Mouse (Mus musculus) hindbrain, embryonic 16.5 days (tissue): ENCODE data around the gene Adamtsl4. TPM values are rescaled to one million over a fixed set of nuclear protein-coding genes. Genes with fewer than 3 reads are reported as not detected.

ENCODE experiments used
- ATAC-seq: fragments of 200-750 bp; cut with Nextera tagmentation; 2 replicates; pipeline ENCODE4 v1.8.0; 2017; ENCODE audit warnings: moderate TSS enrichment, moderate library complexity
- H3K27ac ChIP-seq: fragments of 300-500 bp; sonication (generic); 2 replicates; pipeline ENCODE4 v1.5.1; 2014; ENCODE audit warnings: low read depth, mild to moderate bottlenecking, control low read depth, low read length, moderate library complexity
- H3K27me3 ChIP-seq: fragments of 300-500 bp; sonication (generic); replicated peaks from 2 replicates; pipeline ENCODE4 v1.6.1; 2014; ENCODE audit warnings: low read length; ENCODE audit not compliant: control insufficient read depth, insufficient read depth
- H3K36me3 ChIP-seq: fragments of 300-500 bp; sonication (generic); 2 replicates; pipeline ENCODE4 v1.6.1; 2014; ENCODE audit warnings: mild to moderate bottlenecking, low read length, moderate library complexity, mixed read lengths; ENCODE audit not compliant: control insufficient read depth, insufficient read depth
- H3K4me1 ChIP-seq: fragments of 300-500 bp; sonication (generic); 2 replicates; pipeline ENCODE4 v1.6.1; 2014; ENCODE audit warnings: low read depth, low read length; ENCODE audit not compliant: control insufficient read depth, insufficient read depth
- H3K4me2 ChIP-seq: fragments of 300-500 bp; sonication (generic); 2 replicates; pipeline ENCODE4 v1.6.1; 2014; ENCODE audit warnings: mild to moderate bottlenecking, low read length, control low read depth, moderate library complexity
- H3K4me3 ChIP-seq: fragments of 300-500 bp; sonication (generic); 2 replicates; pipeline ENCODE4 v1.5.1; 2014; ENCODE audit warnings: mild to moderate bottlenecking, low read length, control low read depth, moderate library complexity
- H3K9ac ChIP-seq: fragments of 300-500 bp; sonication (generic); 2 replicates; pipeline ENCODE4 v1.6.1; 2014; ENCODE audit warnings: low read depth, mild to moderate bottlenecking, control low read depth, low read length, moderate library complexity
- H3K9me3 ChIP-seq: fragments of 300-500 bp; sonication (generic); 2 replicates; pipeline ENCODE4 v1.6.1; 2014; ENCODE audit warnings: mild to moderate bottlenecking, low read length, moderate library complexity; ENCODE audit not compliant: control insufficient read depth
- WGBS: fragments of 180-500 bp; shearing (Covaris S2); extraction: QIAGEN DNeasy Blood & Tissue Kit; methylation state at CpG from one replicate; pipeline ENCODE4 v1.1.7; 2014; 5-methylcytosine and 5-hydroxymethylcytosine counted together
- polyA plus RNA-seq: library from polyadenylated mRNA; unstranded; fragments of >200 nt; fragmentation: Nextera tagmentation; extraction: Ambion mirVana; gene quantifications from 2 replicates; pipeline ENCODE4 v1.2.1, GENCODE M21; 2015

Gene Adamtsl4
- polyA plus RNA-seq, 1 experiment from 2014 or later: 1.4 TPM

GRCm38 (mm10) chr3:95653473-95654034, 34.2 kb downstream of the Adamtsl4 start:
- WGBS: 20% methylated on average over 11 of the region's 11 CpGs
- Histone ChIP-seq H3K36me3 (no peaks in the 10 kb centered on the region), H3K9ac (no peak overlapping the region), H3K9me3 (no peaks in the 10 kb centered on the region), H3K4me3 (no peak overlapping the region), H3K4me1 (peaks cover 3% of the 10 kb centered on the region; the same call in 1 of the 2 replicates), H3K27ac (no peak overlapping the region), H3K27me3 (no peaks in the 10 kb centered on the region), H3K4me2 (no peak overlapping the region)
- no peak for ATAC-seq

DNA sequence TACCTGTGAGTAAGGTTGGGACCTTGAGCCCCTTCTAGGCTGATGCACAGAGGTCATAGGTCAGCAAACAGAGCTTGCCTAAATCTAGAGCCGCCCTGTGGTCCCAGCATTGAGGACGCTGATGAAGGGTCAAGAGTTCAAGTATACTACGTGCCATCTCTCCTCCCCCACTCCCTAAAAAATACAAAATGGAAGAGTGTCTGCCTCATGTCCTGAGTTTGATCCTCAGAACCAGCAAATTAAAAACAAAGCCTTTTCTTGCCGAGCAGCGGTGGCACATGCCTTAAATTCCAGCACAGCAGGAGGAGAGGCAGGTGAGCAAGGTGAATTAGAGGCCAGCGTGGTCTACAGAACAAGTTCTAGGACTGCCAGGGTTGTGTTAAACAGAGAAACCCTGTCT, 34.8 kb downstream of the Adamtsl4 start:
- H3K9me3 ChIP-seq: no peaks in the 10 kb centered on the region
- WGBS: 16% methylated on average over 6 of the region's 6 CpGs
- peaks cover 2% of the 10 kb centered on the region; the same call in 1 of the 2 replicates for H3K4me1 ChIP-seq
- no peak overlapping the region for H3K4me3 ChIP-seq
- no peak overlapping the region for H3K27ac ChIP-seq
- H3K27me3 ChIP-seq: no peaks in the 10 kb centered on the region
- no peaks in the 10 kb centered on the region for H3K36me3 ChIP-seq
- no peak overlapping the region for H3K4me2 ChIP-seq
- ATAC-seq: no peak
- no peak overlapping the region for H3K9ac ChIP-seq

GRCm38 (mm10) chr3:95652204-95652811, 35.4 kb downstream of the Adamtsl4 start:
- Histone ChIP-seq H3K27ac (no peak overlapping the region), H3K9me3 (no peaks in the 10 kb centered on the region), H3K9ac (no peak overlapping the region), H3K27me3 (no peaks in the 10 kb centered on the region), H3K4me2 (no peak overlapping the region), H3K4me3 (no peak overlapping the region), H3K4me1 (no peaks in the 10 kb centered on the region), H3K36me3 (no peaks in the 10 kb centered on the region)
- whole genome bisulfite sequencing: 54% methylated on average over 7 of the region's 7 CpGs
- no peak for ATAC-seq

DNA sequence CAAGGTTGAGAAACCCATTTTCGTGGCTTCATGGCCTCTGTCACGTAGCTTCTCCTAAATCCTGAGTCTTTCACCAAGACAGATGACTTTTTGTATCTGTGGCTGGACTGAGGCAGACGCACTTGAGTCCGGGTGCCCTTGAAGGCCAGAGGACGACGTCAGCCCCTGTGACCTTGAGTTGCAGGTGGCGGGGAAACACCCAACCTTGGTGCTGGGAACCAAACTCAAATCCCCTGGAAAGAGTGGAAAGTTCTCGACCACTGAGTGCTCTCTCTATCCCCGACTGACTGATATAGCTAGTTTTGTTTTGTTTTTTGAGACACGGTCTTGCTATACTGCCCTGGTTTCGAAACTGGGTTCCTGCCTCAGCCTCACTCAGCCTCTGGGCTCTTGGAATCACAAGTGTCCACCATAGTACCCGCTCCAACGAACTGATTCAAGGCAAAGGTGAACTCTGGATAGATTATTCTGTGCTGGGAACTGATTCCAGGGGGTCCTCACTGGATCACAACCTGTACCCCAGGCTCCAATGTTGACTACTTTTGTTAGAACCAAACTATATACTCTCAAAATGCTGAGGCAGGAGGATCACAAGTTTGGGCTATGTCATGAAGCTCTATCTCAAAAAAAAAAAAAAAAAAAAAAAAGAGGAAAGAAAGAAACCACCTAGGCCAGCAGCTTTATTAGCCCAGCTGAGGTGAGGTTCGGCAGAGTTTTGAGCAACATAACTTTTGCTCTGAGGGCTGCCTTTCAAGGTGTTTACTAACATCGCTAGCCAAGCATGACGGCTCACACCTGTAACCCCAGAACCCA, 36.1 kb downstream of the Adamtsl4 start:
- no peaks in the 10 kb centered on the region for H3K36me3 ChIP-seq
- no peak for ATAC-seq
- H3K9me3 ChIP-seq: no peaks in the 10 kb centered on the region
- WGBS: 91% methylated on average over 16 of the region's 16 CpGs
- no peak overlapping the region for H3K4me3 ChIP-seq
- H3K9ac ChIP-seq: no peak overlapping the region
- H3K4me1 ChIP-seq: no peaks in the 10 kb centered on the region
- H3K27ac ChIP-seq: no peak overlapping the region
- H3K4me2 ChIP-seq: no peak overlapping the region
- H3K27me3 ChIP-seq: no peaks in the 10 kb centered on the region

GRCm38 (mm10) chr3:95651033-95651373, 36.7 kb downstream of the Adamtsl4 start:
- Histone ChIP-seq H3K4me3 (no peak overlapping the region), H3K27me3 (no peaks in the 10 kb centered on the region), H3K9me3 (no peaks in the 10 kb centered on the region), H3K27ac (no peak overlapping the region), H3K36me3 (no peaks in the 10 kb centered on the region), H3K9ac (no peak overlapping the region), H3K4me2 (no peak overlapping the region), H3K4me1 (no peaks in the 10 kb centered on the region)
- no peak for ATAC-seq
- 95% methylated on average over 3 of the region's 3 CpGs for WGBS

- Histone ChIP-seq H3K27me3 (no peaks in the 10 kb centered on the region), H3K4me2 (no peak overlapping the region), H3K9me3 (no peaks in the 10 kb centered on the region), H3K36me3 (no peaks in the 10 kb centered on the region), H3K9ac (no peak overlapping the region), H3K4me3 (no peak overlapping the region), H3K27ac (no peak overlapping the region), H3K4me1 (no peaks in the 10 kb centered on the region)
- 71% methylated on average over 6 of the region's 6 CpGs for WGBS
- no peak for ATAC-seq
Observed at GRCm38 (mm10) chr3:95650276-95651032, 37.3 kb downstream of the Adamtsl4 start.

DNA sequence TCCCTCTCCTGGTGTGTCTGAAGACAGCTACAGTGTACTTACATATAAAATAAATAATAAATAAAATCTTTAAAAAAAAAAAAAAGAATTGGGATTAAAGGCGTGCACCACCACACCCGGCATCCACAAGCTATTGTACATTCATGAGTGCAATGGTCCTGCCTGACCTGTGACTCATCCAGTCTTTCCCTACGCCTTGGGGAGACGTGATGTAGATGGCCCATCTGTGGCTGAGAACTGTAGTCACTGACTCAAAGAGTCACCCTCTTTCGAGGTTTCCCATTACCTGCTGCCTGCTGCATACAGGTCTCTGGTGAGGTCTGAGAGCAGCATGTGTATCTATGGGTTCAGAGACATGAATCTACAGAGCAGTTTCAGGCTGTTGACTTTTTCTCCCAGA, 39.7 kb downstream of the Adamtsl4 start:
- no peaks in the 10 kb centered on the region for H3K9me3 ChIP-seq
- H3K4me2 ChIP-seq: no peak overlapping the region
- 93% methylated on average over 5 of the region's 5 CpGs for WGBS
- no peak overlapping the region for H3K27ac ChIP-seq
- H3K9ac ChIP-seq: no peak overlapping the region
- ATAC-seq: no peak
- no peaks in the 10 kb centered on the region for H3K27me3 ChIP-seq
- no peaks in the 10 kb centered on the region for H3K36me3 ChIP-seq
- H3K4me3 ChIP-seq: no peak overlapping the region
- no peaks in the 10 kb centered on the region for H3K4me1 ChIP-seq

GRCm38 (mm10) chr3:95645313-95646235, 42.1 kb downstream of the Adamtsl4 start:
- H3K9me3 ChIP-seq: no peaks in the 10 kb centered on the region
- H3K27ac ChIP-seq: no peak overlapping the region
- no peak overlapping the region for H3K4me2 ChIP-seq
- H3K27me3 ChIP-seq: no peaks in the 10 kb centered on the region
- WGBS: 70% methylated on average over 10 of the region's 10 CpGs
- ATAC-seq: no peak
- no peak overlapping the region for H3K9ac ChIP-seq
- no peaks in the 10 kb centered on the region for H3K4me1 ChIP-seq
- H3K4me3 ChIP-seq: no peak overlapping the region
- no peaks in the 10 kb centered on the region for H3K36me3 ChIP-seq
